Mouse (Mus musculus) cerebellum, postnatal 10 days (tissue): ENCODE results near the gene Gfral.

Experiments
- DNase-seq, 2 experiments: peaks; one replicate each; pipeline ENCODE4 v3.0.0; 2021; ENCODE audit warnings: mixed read lengths in 2 of 2

Gfral gene

DNA sequence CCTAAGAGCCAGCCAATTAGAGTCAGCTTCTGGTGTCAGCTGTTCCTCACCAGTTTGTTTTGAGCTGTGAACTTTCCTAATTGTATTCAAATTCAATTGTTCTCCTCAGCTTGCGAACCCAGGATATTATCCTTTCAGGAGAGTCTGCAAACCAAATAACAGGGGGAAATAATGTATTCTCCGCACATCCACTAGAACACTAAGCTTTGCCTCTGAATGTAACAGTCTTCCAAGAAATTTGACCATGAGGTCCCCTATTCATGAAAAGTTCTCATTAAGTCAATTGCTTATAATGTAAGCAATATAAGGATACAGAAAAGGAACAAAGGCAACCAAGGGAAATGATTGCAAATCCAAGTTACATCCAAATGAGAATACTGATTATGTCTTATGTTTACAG, at the start of gene Gfral:
TSS of gene Gfral (minus strand) at position 101 of the 400 bp plus-strand sequence.
- no peak for DNase-seq

DNA sequence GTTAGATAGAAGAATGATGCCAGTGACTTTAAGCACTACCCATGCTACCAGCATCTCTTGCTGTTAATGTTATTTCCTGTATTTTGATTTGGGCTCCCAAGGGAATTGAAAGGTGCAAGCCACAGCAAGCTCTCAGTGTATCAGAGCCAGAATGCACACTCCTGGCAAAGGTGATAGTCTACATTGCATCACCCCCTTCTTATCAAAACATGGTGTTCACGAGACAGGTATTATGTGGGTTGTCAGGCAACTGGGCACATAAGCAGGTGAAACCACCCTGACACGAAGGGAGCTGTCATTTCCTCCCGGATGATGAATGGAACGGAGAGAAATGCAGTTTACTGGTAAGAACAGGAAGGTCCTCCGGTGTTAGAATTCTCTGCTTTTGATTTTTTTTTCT, 44.3 kb upstream of the Gfral start:
- no peak for DNase-seq

DNA sequence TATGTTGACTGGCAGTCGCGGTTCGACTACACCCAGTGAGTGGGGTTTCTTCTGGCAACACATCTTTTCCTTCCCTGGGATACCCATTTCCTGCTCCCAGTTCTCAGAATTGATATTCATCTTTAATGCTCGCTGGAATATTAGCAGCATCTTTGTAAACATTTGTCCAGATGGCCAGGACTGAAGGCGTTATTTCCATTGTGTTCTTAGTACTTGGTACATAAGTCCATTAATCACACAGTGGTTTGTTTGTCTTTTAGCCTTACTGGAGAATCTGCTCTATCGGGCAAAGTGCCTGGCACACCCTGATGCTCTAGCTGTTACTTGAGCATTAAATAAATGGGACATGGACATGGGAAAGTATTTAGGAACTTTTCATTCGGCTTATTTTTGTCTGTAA, 39.1 kb upstream of the Gfral start:
- no peak for DNase-seq

DNA sequence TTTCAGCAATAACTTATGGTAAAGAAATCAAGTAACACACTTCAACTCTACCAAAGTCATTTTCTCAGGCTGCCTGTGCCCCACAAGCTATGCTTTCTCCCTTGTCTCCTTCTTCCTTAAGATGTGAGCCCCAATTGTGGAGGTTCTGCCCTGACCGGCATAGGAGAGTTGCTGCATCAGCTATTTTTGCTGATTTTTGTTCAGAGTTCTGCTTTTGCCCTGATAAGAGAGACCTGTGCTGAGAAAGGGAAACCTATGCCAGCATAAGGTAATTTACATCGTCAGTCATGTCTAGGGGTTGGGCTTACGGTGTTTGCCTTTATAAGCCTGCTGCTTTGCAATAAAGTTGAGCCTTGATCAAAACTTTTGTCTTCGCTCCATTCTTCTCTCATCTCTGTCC, 38.7 kb upstream of the Gfral start:
- DNase-seq, result no peak

DNA sequence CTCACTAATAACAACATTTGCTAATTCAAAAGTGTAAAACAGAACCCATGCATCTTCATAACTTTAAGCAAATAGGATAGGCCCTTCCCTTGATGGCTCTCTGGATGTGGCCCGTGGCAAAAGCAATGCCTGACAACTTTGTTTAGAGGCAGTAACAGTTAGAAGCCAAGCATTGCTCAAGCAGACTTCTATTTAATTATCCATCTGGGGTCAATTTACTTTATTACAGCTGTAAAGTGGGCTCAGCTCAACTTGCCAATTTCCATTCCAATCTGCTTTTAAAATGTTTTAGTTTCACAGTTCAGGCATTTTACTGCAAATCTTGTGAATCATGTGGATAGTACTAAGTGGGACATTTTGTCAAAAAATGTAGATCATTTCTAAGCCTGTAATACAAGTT, 28.9 kb upstream of the Gfral start:
- DNase-seq, result no peak

DNA sequence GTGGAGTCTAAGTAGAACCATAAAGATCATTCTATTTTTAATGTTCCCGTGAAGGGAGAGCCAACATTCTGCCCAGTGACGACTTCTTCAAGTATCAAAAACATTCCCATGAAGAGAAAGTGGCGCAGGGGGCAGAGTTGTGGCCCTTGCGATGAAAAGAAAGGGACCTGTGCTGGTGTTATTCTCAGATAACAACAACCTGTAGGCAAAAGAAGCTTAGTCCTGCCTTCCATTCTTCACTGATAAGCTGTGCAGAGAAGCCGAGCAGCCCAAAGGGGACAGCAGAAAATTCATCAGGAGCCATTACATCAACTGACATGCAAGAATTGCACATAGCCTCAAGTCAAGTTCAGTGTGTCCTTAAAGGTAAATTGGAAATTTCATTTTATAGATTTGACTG, 24.5 kb upstream of the Gfral start:
- DNase-seq, result no peak

DNA sequence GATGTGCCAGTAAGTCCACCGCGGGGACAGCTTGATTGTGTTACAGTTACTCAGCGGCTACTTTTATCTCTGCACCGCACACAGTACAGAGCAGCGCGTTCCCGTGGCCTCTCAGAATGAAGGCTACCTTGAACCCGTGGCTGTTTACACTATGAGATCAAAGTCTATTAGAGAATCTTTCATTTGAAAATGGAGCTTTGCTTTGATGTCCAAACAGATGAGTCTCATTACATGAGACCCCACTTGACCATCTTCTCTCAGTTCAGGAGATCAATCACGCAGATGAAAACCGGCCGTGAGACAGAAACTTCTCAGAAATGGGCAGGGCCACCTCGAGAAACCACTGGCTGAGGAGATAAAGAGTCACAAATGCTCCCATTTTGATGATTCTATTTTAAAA, 23.8 kb upstream of the Gfral start:
- DNase-seq, result no peak

DNA sequence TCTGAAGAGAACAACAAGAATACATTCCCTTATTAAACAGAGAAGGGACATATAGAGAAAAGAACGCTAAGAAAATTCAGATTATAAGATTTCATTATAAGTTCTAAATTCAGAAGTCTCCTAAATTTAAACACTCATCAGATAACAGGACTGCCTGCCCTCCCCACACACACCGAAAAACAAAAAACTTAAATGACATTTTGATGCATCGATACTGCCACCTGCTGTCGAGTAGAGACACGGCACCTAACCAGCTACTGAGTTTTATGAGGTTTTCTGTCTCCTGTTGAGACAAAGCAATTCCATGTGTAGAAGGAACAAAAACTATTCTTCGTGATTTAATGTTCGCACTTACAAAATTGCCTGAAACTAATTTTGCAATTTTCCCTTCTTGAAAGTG, 23.2 kb upstream of the Gfral start:
- DNase-seq, result peak; percentile 77 to 80

DNA sequence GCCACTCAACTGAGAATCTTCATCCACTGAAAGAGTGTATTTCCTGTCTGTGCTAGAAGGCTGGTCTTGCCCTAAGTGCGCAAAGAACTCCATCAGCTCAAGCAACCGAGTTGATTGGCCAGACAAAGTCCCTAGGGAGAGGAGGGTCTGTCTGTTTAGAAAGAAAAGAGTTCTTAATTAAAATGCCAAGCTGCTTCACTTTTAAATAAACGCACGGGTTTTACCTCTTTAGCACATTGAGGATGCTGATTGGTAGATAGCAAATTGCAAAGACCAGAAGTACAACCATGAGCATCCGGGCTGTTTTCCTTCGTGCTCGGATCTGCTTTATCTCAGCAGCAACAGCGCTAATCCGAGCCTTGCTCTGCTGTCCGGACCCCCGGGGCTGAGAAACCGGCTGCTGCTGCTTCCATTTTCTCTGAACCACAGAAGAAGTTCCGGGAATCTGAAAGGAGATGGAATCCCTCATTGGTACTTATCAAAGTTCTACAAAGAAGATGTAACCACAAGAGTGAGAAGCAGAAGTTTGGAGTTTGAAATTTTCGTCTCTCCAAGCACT, 22.6 kb upstream of the Gfral start:
- peak; percentile 53 to 62 for DNase-seq

DNA sequence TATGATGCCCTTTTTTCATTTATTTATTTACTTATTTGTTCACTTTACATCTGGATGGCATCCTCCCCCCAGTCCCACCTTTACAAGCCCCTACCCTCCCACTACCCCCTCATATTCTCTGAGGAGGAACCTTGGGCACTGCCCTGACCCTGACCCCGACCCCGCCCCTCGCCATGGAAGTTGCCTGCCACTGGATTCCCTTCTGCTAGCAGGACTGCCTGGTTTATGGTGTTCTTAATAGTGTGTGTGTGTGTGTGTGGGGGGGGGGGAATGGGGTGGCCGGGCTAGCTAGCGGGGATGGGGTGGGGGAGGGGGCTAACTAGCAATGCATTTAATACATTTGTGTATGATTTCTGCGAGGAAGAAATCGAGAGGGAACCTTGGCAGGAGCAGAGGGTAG, 21.4 kb upstream of the Gfral start:
- DNase-seq, result no peak

DNA sequence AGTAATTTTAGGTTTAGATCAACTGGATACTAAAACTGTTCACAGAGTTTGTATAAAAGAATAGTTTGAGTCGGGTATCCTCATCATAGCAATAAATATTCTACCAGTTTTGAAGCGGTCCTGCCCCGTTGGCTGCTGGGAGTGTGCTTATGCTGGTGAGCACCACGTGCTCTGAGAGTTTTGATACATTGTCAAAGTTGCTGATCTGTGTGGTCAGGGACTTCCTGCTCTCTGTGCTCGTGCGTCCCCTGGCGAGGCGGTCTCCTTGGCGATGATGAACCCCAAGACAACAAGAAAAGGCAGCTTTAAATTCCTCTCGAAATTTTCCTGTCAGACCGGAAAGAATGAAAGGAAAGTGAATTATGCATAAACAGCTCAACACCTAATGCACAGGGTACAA, 16.9 kb upstream of the Gfral start:
- no peak for DNase-seq

DNA sequence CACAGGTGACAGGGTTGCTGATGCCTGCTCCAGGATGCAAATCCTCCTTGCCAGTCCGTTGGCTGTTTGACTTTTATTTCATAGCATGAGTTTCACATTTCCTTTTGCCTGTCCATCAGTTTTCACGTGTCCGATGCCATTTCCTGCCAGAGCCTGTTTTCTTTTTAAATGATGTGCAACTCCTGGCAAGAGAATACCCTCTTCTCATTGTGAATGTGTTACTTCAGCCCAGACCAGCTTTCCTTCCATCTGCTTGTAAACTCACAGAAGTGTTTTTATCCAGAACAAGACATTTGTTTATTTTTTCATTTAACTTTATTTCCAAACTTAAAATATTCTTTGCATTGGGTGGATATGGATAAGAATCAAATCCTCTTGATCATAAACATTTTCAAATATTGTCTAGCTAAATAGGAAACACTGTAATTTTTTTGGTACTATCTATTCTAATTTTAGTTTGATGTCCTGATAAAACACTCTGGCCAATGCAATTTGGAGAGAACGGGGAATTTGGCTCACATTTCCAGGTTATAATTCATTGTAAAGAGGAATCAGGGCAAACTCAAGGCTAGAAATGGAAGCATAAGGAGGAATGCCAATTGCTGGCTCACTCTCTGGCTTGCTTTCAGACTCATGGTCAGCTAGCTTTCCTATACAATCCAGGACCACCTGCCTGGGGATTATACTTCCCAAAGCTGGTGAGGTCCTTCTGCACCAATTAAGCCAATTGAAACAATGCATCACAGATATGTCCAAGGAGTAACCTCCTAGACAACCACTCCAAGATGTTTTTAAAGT, 3.9 kb upstream of the Gfral start:
- DNase-seq, result peak; percentile 53 to 64

DNA sequence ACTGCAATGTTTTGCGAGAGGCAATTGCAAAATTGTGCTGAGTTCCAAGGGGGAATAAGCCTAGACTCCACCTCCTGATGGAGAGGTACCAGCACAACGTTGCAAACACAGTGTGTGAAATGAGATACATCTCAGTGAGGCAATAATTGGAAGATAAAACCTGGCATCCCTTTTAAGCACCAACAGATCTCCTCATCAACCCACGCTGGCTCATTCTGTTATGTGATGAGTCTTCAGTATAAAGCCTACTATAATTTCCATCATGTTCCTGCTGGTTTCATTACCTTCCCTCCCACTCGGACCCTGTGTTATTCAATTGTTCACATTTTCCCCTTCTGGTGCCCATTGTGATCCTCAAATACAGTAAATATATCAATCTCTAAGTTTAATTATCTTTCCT, 1.2 kb upstream of the Gfral start:
- no peak for DNase-seq

DNA sequence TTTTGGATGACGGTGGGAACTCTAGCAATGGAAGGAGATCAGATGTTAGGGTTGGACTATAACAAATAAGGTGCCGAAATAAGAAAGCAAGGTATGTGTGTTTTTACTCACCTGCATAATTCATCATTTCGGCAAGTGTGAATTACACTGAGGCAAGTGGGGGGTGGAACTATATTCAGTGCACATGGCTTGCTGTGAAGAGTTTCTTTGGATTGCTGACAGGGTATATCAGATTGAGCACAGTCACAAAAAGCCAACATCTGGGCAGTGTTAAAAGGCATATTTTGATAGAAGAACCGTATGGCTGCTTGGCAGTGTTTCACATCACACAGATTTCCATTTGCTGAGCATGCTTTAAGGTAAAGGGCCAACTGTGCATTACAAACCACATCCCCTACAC, 16.5 kb downstream of the Gfral start:
- no peak for DNase-seq

DNA sequence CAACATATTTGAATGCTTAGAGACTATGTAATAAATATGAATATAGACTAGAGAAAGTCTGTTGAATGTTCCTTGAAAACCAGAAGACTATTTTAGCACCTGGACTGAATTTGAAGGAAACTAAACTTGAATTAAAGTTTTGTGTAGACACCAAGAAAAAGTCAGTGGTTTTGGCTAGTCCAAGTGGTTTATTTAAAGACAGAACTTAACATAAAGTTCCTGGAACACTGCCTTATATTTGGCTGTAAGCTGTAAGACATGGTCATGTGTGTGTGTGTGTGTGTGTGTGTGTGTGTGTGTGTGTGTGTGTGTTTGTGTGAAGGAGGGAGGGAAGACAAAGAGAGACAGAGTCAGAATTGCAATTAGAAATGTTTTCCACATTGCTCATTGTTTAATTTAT, 34.2 kb downstream of the Gfral start:
- no peak for DNase-seq

DNA sequence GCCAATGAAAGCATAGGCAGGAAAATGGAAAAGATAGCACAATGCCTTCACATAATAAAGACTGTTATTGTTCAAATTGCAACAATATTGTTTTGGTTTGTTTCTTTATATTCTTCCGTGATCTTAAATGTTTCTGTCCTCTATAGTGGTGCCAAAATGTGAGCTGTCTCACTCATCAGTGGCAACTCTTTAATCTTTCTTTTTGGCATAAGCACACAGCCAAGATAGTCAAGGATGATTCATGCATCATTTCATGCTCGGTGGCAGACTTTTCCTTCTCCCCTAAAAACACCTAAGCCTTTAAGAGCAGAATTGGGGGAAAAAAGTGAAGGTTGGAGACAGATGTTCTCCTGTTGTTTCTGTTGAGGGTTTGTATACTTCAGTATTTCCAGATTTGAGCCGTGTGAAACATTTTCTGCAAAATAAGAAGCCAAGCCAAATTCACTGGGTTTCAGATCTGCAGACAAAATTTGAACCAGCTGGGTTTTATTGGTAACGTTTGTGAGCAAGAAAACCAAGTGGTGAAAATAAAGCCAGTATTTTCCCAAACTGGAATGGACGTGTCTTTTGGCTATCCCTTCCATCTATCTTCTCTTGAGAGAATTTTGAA, 40.7 kb downstream of the Gfral start:
- DNase-seq, result no peak

DNA sequence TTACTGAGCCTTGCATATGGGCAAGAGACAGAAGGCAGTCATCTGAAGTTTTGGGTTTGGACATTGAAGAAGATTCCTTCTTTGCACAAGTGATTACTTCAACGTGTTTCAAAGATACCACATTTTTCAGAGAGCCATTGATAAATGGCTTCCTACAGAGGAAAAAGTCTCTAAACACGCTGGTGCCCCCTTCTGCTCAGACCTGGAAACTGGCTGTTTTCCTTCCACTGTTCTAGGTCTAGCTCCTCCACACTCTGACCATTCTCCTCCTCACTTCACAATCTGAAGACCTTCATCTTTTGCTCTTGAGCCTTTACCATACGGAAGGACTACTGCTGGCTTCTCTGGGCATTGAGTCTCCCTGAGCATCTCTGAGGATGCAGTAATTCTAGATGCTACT, 45.1 kb downstream of the Gfral start:
- peak; percentile 33 to 37 for DNase-seq

DNA sequence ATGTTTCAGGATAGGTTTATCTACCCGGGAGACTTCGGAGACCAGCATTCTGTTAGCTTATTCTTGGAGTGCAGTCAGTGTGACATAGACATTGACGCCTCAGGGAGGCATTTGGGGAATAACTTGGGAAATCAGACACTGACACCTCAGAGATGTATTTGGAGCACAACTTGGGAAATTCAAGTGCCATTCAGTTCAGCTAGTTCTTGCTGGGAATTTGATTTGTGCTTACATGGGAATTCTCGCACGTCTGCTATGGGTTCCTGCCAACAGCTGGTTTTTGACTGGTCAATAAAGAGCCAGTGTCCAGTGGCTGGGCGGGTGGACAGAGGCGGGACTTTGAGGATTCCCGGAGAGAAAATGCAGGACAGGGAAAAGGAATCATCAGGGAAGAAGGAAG, 51.0 kb downstream of the Gfral start:
- DNase-seq, result no peak

DNA sequence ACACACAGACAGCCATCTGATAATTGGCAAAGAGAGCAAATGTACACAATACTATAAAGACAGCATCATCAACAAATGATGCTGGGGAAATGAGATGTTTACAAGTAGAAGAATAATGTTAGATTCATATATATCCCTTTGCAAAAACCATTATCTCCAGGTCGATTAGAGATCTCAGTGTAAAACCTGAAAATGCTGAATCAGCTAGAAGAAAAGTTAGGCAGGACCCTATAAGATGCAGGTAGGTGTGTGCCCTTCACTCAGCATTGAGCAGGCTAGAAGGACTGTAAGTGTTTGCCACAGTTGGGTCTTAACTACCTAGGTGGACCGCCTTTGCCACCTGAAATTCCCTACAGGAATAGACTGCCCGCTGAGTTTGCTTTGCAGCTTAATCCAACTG, 67.9 kb downstream of the Gfral start:
- DNase-seq, result no peak

DNA sequence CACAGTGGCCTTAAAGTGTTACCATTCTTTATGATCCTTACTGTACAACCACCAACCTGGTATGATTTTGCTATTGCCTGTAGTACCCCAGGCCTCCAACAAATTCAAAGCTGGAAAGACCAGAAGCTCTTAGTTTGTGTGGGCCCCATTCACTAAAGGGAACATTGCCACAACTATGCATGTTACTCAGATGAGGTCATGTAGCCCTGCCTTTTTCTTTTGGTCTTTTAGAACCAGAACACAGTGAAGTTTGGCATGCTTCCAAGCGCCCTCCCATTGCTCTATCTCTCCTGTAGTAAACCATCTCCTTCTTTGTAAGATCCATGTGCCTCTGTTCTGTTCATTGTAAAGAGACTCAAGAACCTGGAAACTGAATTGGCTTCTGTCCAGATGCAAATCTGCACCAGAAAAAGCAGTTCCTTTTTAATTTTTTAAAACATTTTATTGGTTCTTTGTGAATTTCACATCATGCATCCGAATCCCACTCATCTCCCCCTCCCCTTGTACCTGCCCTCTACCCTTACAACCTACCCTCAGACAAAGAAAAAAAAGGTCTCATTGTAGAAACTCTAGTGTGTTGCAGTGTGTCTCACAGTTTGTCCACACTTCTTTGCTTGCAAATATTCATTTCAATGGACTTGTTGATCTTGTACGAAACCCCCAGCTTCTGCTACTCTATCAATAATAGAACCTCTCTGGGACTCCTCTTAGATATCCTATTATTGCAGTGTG, 74.9 kb downstream of the Gfral start:
- DNase-seq, result peak; percentile 34 to 38

DNA sequence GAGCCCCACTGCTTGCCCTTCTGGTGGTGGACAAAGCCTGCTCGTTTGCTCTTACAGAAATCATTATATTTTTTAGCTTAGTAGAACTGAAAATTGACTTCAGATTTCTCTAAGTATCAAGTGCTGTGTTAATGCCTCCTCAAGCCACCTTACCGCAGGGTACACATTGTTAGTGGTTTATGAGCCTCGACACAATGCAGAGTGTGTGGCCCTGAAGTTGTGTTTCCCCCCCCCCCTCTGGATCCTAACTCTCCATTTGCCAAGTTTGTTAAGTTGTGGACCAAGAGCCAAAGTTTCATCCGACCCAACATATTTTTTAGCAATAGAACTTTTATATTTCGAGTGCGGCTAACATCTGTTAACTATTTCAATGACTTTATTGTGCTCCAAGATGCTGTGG, 79.4 kb downstream of the Gfral start:
- DNase-seq, result no peak

DNA sequence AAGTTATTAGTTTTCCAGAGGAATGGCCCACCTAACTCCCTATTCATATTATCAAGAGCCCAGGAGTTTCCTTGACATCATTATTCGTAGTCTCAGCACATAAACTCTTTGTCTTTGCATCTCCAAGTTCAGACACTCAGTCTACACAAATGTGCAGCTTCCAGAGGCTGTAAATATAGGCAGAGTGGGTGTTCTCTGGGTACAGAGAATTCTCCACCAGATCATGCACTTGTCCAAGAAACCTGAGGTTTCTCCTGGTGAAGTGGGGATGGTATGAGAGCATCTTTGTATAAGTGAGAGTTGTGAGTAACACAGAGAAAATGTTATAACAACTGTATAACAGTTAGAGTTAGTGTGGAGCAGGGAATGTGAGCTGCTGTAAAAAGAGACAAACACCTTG, 84.1 kb downstream of the Gfral start:
- no peak for DNase-seq

DNA sequence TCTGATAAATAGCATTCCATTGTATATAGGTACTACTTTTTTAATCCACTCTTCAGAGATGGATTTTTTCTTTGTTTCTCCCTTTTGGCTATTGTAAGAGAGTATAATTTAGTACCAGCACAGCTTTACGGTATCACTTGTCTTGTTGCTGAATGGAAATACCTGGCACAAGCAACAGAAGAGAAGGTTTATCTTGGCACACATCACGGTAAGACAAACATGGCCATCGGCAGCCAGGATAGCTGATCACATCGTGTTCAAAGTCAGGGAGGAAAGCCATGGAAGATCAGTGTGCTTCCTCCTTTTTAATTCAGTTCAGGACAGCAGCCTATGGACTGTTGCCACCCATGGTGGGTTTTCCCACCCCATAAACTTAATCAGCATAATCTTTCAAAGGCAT, 89.2 kb downstream of the Gfral start:
- DNase-seq, result no peak

DNA sequence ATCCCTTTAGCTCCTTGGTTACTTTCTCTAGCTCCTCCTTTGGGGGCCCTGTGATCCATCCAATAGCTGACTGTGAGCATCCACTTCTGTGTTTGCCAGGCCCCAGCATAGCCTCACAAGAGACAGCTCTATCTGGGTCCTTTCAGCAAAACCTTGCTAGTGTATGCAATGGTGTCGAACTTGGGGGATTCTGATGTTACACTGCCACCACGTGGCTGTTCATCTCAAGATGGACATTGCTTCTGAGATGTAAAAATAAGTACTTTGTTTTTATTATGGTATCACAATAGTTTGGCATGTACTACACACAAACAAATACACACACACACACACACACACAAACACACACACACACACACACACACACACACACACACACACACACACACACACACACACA, 90.6 kb downstream of the Gfral start:
- peak; percentile 78 to 80 for DNase-seq
